Mouse (Mus musculus) 3134 (cell line): Measurements from ENCODE around the gene Mettl27.
"Not testable (repeated sequence)": the region's sequence is repeated elsewhere in the genome, so short reads cannot be mapped to it uniquely, and the experiment has no call there.

Source experiments
- DNase-seq: peaks from one replicate; pipeline ENCODE4 v3.0.0-alpha.2; 2011; ENCODE audit warnings: low spot score; ENCODE audit not compliant: insufficient read length; ENCODE audit errors: extremely low read depth

Mettl27 gene

DNA sequence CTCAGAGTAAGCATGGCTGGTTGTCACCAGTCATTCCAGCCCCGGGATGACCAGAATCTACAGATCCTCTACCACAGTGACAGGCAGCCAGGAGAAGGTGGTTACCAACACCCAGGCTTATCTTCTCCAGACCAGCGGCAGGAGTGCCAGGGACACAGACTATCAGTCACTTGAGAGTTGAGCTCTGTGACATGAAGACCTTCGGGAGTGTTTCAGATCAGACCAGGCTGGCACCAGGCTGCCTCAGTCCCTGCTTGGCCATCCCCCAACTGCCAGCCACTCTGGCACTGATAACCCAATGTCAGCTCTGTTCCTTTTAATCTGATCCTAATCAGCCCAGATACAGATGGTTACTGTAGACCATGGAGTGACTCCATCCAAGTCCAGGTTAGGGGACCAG is 13.1 kb upstream of the Mettl27 start:
- no peak for DNase-seq

DNA sequence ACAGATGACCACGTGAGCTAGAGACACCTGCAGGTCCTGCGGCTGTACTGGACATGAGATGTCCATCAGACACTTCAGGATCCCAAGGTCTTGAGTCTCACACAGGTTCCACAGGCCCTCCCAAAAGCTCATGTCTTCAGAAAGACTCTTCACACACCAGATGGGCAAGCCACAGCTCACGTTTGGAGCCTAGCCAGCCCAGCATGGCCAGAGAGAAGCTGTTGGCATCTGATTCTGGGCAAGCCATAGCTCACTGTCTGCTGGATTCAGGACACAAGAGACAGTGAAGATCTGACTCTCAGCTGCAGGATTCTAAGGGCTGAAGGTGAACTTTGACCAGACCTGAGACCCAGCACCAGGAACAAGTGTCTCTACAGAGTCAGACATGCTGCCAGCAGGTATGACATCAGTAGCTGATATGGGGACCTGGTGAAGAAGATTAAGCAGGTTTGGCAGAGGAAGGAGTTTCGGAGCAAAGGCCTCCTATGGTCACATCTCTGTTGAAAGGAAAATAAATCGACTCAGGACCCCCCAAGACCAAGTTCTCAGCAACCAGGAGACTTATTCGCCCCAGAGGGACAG is 12.0 kb upstream of the Mettl27 start:
- no peak for DNase-seq

DNA sequence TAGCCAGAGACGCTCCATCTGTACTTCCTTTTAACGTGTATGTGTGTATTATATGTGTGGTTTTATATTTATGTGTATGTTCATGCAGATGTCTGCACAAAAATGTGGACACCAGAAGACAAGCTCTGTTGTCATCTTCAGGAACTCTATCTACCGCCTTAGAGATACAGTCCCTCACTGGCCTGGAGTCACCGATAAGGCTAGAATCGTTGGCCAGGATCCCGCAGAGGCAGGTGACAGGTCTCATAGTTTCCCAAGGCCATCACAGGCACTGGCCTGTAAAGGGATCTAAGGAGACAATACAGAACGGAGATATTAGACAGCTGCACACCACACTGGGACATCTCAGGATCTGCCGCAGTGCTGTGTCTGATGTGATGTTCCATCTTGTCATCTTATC is 11.1 kb upstream of the Mettl27 start:
- no peak for DNase-seq

DNA sequence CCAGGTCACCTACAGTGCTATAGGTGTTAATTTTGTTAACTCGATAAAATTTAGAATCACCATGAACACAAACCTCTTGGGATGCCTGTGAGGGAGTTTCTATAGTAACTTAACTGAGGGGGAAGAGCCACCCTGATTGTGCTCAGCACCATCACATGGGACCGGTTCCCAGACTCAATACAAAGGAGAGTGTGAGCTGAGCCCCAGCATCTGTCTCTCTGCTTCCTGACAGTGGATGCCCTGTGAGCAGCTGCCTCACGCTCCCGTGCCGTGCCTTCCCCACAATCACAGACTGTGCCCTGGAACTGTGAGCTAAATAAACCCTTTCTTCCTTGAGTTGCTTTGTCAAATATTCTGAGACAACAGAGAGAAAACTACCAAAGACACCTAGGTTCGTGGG is 9.0 kb upstream of the Mettl27 start:
- no peak for DNase-seq

DNA sequence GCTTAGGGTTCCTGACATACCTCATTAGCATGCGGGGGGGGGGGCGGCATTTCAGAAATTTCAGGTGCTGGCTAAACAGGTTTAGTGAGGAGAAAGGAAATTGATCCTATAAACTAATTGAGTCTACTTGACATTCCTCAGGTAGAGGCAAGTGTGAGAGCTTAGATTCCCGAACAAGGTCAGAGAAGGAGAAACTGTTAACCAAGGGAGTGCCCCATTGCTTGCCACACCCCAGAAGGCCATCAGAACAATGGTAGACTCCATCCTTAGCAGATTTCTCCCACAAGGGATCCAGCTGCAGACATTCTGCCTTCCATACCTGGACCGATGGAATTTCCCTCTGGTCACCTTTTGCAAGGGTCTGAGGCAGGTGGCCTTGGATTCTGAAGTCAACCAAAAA is 5.4 kb upstream of the Mettl27 start:
- DNase-seq, result no peak

DNA sequence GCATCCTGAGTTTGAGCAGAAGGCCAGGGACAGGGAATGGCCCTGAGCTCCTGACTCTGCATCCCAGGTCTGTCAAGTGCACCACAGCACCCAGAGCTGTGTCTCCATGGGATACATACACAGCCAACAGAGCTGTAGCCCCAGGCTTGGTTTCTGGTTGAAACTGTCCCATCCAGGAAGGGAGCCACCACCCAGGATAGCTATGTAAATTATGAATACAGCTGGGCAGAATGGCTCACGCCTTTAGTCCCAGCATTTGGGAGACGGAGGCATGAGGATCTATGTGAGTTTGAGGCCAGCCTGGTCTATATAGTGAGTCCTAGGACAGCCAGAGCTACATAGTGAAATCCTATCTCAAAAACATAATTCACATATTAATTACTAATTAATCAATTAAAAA is 2.2 kb upstream of the Mettl27 start:
- DNase-seq, result no peak

DNA sequence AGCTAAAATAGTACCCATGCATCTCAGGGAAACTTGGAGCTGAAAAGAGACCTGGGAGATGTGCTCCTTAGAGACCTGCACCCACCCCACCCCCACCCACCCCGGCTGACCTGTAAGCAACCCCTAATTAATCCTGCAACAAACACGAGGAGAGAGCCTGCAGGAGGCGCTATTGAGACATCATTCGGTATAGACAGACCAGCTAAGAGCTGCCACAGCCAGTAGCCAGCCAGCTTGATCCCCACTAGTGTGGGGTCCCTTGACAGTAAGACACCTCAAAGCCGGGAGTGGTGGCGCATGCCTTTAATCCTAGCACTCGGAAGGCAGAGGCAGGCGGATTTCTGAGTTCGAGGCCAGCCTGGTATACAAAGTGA is 722 bp downstream of the Mettl27 start:
- no peak for DNase-seq

DNA sequence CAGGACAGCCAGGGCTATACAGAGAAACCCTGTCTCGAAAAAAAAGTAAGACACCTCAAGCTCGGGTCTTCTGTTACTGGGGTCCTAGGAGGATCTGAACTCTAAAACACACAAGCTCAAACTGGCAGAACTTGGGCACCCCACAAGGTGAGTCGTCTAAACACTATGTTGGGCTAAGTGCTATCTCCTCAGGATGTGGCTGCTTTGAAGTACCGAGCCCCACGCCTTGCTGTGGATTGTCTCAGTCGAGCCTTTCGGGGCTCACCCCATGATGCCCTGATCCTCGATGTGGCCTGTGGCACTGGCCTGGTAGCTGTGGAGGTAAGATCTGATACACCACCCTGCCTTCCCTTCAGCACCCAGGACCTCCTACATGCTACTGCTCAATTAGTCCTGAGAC is 1.1 kb downstream of the Mettl27 start:
- DNase-seq, result no peak

DNA sequence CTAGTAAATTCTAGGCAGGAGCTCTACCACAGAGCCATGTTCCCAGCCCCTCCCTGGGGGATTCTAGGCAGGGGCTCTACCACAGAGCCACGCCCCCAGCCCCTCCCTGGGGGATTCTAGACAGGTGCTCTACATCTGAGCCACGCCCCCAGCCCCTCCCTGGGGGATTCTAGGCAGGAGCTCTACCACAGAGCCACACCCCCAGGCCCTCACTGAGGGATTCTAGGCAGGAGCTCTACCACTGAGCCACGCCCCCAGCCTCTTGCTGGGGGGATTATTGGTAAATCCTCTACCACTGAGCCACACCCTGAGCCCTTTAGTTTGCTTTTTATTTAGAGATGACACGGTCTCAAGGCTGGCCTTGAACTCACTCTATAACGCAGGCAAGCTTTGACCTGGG is 1.5 kb downstream of the Mettl27 start:
- not testable (repeated sequence) for DNase-seq

DNA sequence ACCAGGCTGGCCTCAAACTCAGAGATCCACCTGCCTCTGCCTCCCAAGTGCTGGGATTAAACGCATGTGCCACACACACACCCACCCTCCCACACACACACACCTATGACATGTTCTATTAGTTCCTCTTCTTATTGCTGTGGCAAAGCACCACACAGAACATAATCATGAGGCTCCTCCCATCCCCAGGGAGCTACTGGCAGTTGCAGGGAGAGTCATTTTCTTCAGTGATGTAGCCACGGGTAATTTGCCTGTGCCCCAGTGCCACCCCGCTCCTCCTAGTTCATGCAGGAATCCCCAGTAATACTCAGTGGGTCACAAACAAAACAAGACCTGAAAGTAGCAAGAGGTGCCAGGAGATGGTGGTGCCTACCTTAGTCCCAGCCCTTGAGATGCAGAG is 2.5 kb downstream of the Mettl27 start:
- no peak for DNase-seq

DNA sequence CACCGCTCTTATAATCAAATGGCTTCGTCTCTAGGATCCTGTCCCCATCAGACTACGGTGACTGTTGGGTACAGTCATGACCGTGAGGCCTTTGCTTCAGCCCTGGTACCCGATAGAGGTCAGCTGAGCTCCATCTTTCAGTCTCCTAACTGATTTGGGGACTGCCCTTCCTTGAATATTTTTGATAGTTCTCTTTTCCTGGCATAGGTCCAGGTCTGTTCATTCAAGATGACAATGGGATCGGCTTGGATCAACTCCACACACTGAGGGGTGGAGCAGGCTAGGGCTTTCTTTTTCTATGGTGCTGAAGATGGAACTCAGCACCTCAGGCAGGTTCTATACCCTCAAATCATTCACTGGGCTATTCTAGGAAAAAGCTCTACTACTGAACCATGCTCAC is 3.9 kb downstream of the Mettl27 start:
- no peak for DNase-seq

DNA sequence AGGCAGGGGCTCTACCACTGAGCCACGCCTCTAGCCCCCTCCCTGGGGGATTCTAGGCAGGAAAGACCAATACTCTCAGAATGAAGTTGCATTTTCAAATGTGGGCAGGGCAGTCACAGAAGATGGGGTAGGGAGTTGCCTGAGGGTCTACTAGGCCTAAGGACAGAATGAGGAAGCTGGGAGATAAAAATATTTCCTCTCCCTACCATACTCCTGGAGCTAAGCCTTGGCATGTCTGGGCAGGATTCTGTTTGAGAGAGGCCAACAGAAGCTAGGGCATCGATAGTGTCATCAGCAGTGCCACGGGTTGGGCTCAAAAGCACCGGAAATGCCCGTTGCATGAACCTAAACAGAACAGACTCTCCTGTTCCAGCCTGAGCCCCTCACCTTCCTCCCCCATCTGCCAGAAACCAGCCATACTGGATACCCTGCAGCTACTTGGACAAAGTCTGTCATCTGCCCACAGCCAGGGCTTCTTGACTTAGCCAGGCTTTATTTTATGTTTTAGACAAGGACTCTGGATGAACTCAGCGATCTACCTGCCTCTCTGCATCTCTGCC is 4.5 kb downstream of the Mettl27 start:
- no peak for DNase-seq

DNA sequence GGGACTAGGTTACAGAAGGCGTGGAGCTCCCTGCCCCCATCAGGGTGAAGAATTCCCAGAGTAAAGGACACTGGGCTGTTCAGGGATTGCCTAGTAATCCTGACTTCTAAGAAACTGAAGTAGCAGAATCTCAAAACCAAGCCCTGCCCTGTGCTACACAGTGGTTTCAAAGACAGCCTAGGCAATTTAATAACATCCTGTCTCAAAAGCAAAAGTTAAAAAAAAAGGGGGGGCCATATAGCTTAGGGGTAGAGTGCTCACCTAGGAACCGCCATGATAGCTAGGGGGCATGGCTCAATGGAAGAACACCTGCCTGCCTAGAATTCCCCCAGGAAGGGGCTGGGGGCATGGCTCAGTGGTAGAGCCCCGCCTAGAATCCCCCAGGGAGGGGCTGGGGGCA is 6.9 kb downstream of the Mettl27 start:
- no peak for DNase-seq

DNA sequence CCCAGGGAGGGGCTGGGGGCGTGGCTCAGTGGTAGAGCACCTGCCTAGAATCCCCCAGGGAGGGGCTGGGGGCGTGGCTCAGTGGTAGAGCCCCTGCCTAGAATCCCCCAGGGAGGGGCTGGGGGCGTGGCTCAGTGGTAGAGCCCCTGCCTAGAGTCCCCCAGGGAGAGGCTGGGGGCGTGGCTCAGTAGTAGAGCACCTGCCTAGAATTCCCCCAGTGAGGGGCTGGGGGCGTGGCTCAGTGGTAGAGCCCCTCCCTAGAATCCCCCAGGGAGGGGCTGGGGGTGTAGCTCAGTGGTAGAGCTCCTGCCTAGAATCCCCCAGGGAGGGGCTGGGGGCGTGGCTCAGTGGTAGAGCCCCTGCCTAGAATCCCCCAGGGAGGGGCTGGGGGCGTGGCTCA is 7.4 kb downstream of the Mettl27 start:
- not testable (repeated sequence) for DNase-seq

DNA sequence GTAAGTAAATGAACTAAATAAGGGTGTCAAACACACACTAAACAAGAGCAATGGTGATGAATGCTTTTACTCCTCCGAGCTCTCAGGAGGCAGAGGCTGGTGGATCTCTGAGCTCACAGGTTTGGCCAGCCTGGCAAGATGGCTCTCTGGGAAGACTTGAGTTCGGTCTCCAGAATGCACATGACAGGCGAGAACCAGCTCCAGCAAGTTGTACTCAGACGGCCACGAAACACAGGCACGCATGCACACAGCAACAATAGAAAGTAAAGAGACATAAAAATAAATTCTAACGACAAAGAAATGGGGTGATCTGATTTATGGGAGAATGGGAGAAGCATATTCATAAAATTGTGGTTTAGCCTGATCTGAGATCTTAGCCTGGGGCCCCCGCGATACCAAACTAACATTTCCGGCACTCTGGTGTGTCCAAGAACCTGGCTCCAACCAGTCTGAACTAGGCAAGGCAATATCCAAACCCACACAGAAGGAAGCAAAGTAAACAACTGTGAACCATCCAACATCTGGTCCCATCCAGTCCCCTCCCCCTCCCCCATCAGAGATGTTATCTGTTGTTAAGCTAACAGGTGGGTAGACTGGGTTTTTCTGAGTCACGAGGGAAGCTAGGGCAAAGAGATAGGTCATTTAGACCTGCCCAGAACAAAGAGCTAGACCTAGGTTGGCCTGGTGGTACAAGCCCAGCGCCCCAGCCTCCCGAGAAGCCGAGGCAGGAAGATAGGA is 9.5 kb downstream of the Mettl27 start:
- DNase-seq, result no peak

DNA sequence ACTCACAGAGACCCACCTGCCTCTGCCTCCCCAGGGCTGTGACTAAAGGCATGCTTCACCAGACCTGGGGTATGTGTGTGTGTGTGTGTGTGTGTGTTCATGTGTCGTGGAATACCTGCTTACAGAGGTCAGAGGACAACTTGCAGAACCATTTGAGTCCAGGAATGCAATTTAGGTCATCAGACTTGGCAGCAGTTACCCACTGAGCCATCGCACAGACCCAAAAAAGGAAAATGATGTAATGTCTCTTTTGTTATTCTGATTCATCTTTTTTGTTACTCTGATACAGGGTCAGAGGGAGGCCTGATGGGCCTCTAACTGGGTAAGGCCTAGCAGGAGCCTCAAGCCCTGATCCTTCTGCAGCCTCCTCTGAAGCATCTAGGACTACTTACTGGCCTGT is 10.6 kb downstream of the Mettl27 start:
- no peak for DNase-seq

DNA sequence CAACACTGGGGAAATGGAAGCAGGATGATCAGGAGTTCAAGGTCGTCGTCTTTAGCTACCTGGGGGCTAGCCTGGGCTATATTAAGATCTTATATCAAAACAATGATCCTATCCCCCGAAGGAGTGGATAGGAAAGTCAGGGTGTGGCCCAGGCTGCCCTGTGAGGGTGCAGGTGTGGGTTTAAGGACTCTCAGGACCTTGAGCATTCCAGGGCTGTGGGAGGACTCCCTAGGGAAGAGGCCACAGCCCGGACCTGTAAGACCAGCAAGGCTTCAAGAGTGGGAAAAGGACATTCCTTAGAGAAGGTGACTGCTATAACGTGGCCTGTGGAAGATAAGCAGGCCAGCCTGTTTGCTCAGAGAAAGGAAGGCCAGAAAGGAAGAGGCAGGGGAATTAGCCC is 12.0 kb downstream of the Mettl27 start:
- DNase-seq, result no peak

DNA sequence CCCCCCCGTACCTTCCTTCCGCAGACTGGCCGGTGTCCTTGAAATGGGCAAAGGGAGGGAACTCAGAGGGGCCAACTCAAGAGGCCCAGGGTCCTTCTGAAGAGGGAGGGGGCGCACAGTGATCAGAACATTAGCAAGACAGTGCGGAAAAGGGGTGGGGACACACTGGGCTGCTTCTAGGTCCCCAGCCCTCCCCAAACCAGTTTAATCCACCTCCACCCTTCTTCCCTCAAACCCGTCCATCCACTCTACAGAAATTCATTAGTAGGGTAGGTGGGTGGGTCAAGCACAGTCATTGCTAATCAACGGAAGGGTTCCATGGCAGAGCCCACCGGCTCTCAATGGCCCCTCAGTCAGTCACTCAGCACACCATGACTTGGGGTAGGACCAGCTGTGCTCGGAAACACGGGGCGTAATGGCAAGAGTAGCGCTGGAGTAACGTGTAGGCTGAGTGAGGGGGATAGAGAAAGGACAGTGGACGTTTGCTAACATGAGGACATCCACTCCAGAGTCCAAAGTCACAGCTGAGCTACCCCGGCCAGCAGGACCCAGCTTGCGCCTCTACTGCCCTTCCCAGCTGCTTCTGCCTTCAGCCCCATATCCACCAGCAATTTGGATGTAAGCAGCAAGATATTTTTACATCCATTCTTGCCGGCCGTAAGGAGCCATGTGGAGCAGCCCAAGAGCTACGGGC is 13.2 kb downstream of the Mettl27 start:
- no peak for DNase-seq

DNA sequence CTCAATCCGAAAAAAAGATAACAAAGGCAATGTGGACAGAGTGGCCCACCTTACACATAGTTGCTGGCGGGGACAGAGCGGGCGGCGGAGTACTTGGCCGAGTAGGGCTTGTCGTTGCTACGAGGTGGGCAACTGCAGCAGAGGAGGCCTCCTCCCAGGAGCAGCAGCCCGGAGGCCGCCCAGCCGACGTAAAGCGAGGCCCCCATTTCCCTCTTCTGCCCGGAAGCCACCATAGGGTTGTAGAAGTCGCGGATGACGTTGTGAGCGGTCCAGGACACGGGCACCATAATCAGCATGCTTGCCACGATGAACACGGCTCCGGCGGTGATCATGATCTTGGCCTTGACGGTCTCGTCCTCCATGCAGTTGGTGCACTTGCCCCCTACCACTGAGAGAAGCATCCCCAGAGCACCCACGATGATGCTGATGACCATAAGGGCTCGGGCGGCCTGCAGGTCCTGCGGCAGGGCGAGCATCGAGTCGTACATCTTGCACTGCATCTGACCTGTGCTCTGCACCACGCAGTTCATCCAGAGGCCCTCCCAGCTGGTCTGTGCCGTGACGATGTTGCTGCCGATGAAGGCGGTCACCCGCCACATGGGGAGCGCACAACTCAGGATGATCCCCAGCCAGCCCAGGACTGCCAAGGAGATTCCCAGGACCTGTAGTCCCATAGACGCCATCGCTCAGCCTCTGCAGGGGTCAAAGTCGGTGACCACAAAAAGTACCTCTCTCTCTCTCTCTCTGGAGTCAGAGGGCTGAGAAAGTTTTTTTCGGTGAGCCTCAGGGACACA is 14.1 kb downstream of the Mettl27 start:
- no peak for DNase-seq

DNA sequence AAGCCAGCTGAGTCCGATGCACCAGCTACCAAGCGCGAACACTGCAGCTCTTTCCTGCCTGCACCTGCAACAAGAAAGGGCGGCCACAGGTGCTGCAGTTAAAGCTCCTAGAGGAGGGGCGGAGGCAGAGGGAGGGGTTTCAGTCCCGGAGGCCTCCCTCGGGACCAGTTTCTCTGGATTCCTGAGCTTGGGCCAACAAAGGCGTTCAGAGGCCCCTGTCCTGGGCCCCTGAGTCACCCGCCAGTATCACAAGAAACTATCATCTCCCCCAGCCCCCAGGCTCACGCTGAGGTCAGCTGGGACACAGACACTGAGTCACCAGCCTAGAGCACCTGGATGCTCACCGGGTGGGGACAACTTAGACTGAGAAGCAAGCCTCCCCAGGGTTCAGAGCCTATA is 14.7 kb downstream of the Mettl27 start, which contains the start of gene Cldn4:
Gene Cldn4 (minus strand): TSS at position 78 of the 399 bp plus-strand sequence.
- no peak for DNase-seq
